ENCODE assay signal across 8 mouse cellular contexts in genomic region chr10:128494667-128495245, GRCm38 (mm10). TPM values are rescaled to one million over a fixed set of nuclear protein-coding genes. Genes with fewer than 3 reads are reported as not detected.
DNase-seq lines count a peak whose midpoint lies in the region; ATAC-seq and TF ChIP-seq lines count a peak whose summit lies in the region.

No protein-coding gene starts in this region.

- no peak for TF ChIP-seq CTCF in testis, adult 2 months (IDR thresholded peaks at IDR 0.05; ENCODE audit: control insufficient read depth, insufficient read depth, insufficient replicate concordance, low read depth, low read length)
- no peak for TF ChIP-seq CTCF in stomach, postnatal 0 days (IDR thresholded peaks at IDR 0.05; ENCODE audit: low read depth)

- H3K9me3 ChIP-seq in limb, embryonic 14.5 days (ENCODE audit: control insufficient read depth, low read length), result no peaks in the 10 kb centered on the region
- H3K9me3 ChIP-seq in stomach, postnatal 0 days (ENCODE audit: control insufficient read depth, low read length), result no peaks in the 10 kb centered on the region

- intact Hi-C loops in left cerebral cortex, postnatal 10 days (cut with DNase I), result loop anchor here (5.0 kb wide), 2 partner anchors 33 to 53 kb away; partner anchors contain the start of genes Esyt1, Rpl41 and Zc3h10

- H3K36me3 ChIP-seq in testis, adult 2 months (ENCODE audit: control insufficient read depth, insufficient read depth, low read length), result no peaks in the 10 kb centered on the region; the same call in 1 of the 2 replicates
- H3K36me3 ChIP-seq in limb, embryonic 14.5 days (ENCODE audit: control insufficient read depth, insufficient read depth, low read length), result peaks cover 21% of the 10 kb centered on the region
- H3K36me3 ChIP-seq in stomach, postnatal 0 days (ENCODE audit: control insufficient read depth, insufficient read depth, low read length), result peaks cover 11% of the 10 kb centered on the region; the same call in 1 of the 2 replicates

- peaks cover 29% of the 10 kb centered on the region for H3K4me1 ChIP-seq in testis, adult 2 months (ENCODE audit: control insufficient read depth, insufficient read depth, low read length)
- peaks cover 20% of the 10 kb centered on the region for H3K4me1 ChIP-seq in limb, embryonic 14.5 days (ENCODE audit: control insufficient read depth, insufficient read depth, low read length)
- peaks cover 6% of the 10 kb centered on the region; the same call in 1 of the 2 replicates for H3K4me1 ChIP-seq in stomach, postnatal 0 days (replicated peaks; ENCODE audit: control insufficient read depth, insufficient read depth)

- no peak for TF ChIP-seq POLR2A in testis, adult 2 months (IDR thresholded peaks at IDR 0.05; ENCODE audit: control insufficient read depth, low read depth, low read length)
- TF ChIP-seq POLR2A in limb, embryonic 14.5 days (IDR thresholded peaks at IDR 0.05; ENCODE audit: borderline replicate concordance, extremely low read depth, insufficient read depth, insufficient read length), result no peak

- no peaks in the 10 kb centered on the region for H3K27me3 ChIP-seq in testis, adult 2 months (ENCODE audit: control insufficient read depth, insufficient read depth, low read length)
- no peaks in the 10 kb centered on the region for H3K27me3 ChIP-seq in limb, embryonic 14.5 days (ENCODE audit: control insufficient read depth, insufficient read depth, low read length)
- no peaks in the 10 kb centered on the region for H3K27me3 ChIP-seq in stomach, postnatal 0 days (ENCODE audit: control insufficient read depth, insufficient read depth, low read length)

- no peak for ATAC-seq in limb, embryonic 14.5 days (ENCODE audit: low FRiP score, low read depth)
- no peak for ATAC-seq in stomach, postnatal 0 days (ENCODE audit: low FRiP score, low TSS enrichment)

- no peak for TF ChIP-seq EP300 in stomach, postnatal 0 days (optimal IDR thresholded peaks at IDR 0.05)

- peak overlapping the region; percentile 94 for H3K4me3 ChIP-seq in testis, adult 2 months (ENCODE audit: control insufficient read depth, low read depth, low read length)
- peak overlapping the region; percentile 79 for H3K4me3 ChIP-seq in limb, embryonic 14.5 days (replicated peaks; ENCODE audit: low read length)
- peak overlapping the region; percentile 84 for H3K4me3 ChIP-seq in stomach, postnatal 0 days (ENCODE audit: low read depth, low read length)

- H3K4me2 ChIP-seq in limb, embryonic 14.5 days (replicated peaks; ENCODE audit: low read depth, low read length, severe bottlenecking), result peak overlapping the region; percentile 66
- H3K4me2 ChIP-seq in stomach, postnatal 0 days (replicated peaks; ENCODE audit: low read depth), result peak overlapping the region; percentile 85

- DNase-seq in cerebellum, adult 9-10 months, result peak; percentile 66
- no peak for DNase-seq in cerebellum, postnatal 14 days
- DNase-seq in testis, postnatal 14 days (ENCODE audit: low spot score), result no peak
- no peak for DNase-seq in limb, embryonic 14.5 days (ENCODE audit: low spot score)
- no peak for DNase-seq in stomach, postnatal 0 days (ENCODE audit: low spot score)
- no peak for DNase-seq in left cerebral cortex, postnatal 10 days (ENCODE audit: extremely low spot score in 1 of 2, low spot score in 2 of 2)
- DNase-seq in cerebellum, adult 18-20 months, result no peak

- H3K27ac ChIP-seq in testis, adult 2 months (ENCODE audit: control insufficient read depth, insufficient read depth, low read depth, low read length), result peak overlapping the region; percentile 81
- H3K27ac ChIP-seq in limb, embryonic 14.5 days (replicated peaks; ENCODE audit: low read depth, low read length), result peak overlapping the region; percentile 97; the same call in 1 of the 2 replicates
- H3K27ac ChIP-seq in stomach, postnatal 0 days (replicated peaks), result peak overlapping the region; percentile 99

- peak overlapping the region; percentile 75 for H3K9ac ChIP-seq in limb, embryonic 14.5 days (ENCODE audit: low read depth, low read length, severe bottlenecking)
- peak overlapping the region; percentile 82 for H3K9ac ChIP-seq in stomach, postnatal 0 days (ENCODE audit: low read length)

- WGBS in limb, embryonic 14.5 days, result 59% methylated on average over 11 of the region's 11 CpGs
- 47% methylated on average over 11 of the region's 11 CpGs for WGBS in stomach, postnatal 0 days

RNA-seq across cellular contexts. Expression of gene Myl6, which starts 0.8 kb away (rescaled TPM):
- 191 and 248 TPM in 2 replicates for polyA plus RNA-seq in testis, adult 2 months (2012; rRNA removed)
- polyA plus RNA-seq in limb, embryonic 14.5 days (2012; rRNA removed), result 1,142 and 1,623 TPM in 2 replicates
- 1,081 and 1,105 TPM in 2 replicates for polyA plus RNA-seq in limb, embryonic 14.5 days (2014; fragmentation: Nextera tagmentation; extraction: Ambion mirVana)
- 2,935 and 3,187 TPM in 2 replicates for polyA plus RNA-seq in stomach, postnatal 0 days (2015; fragmentation: Nextera tagmentation; extraction: Ambion mirVana)
- total RNA-seq in left cerebral cortex, postnatal 10 days (2021), result 100 to 1,000 TPM; 602 to 610 TPM

RNA-seq across cellular contexts. Expression of gene Myl6b, which starts 3.7 kb away (rescaled TPM):
- 20.3 and 23.2 TPM in 2 replicates for polyA plus RNA-seq in testis, adult 2 months (2012; rRNA removed)
- 54.9 and 56.7 TPM in 2 replicates for polyA plus RNA-seq in limb, embryonic 14.5 days (2012; rRNA removed)
- polyA plus RNA-seq in limb, embryonic 14.5 days (2014; fragmentation: Nextera tagmentation; extraction: Ambion mirVana), result 6.1 and 6.6 TPM in 2 replicates
- 2.2 and 2.6 TPM in 2 replicates for polyA plus RNA-seq in stomach, postnatal 0 days (2015; fragmentation: Nextera tagmentation; extraction: Ambion mirVana)
- total RNA-seq in left cerebral cortex, postnatal 10 days (2021), result 10 to 100 TPM; 30.9 to 34.1 TPM

RNA-seq across cellular contexts. Expression of gene Esyt1, which starts 30.9 kb away (rescaled TPM):
- polyA plus RNA-seq in testis, adult 2 months (2012; rRNA removed), result 1.6 and 3.1 TPM in 2 replicates
- 51.3 and 59.6 TPM in 2 replicates for polyA plus RNA-seq in limb, embryonic 14.5 days (2012; rRNA removed)
- 35.8 and 37.9 TPM in 2 replicates for polyA plus RNA-seq in limb, embryonic 14.5 days (2014; fragmentation: Nextera tagmentation; extraction: Ambion mirVana)
- polyA plus RNA-seq in stomach, postnatal 0 days (2015; fragmentation: Nextera tagmentation; extraction: Ambion mirVana), result 15.0 and 15.1 TPM in 2 replicates
- total RNA-seq in left cerebral cortex, postnatal 10 days (2021), result 1 to 10 TPM; 8.9 to 9.3 TPM

RNA-seq across cellular contexts. Expression of gene Smarcc2, which starts 35.7 kb away (rescaled TPM):
- polyA plus RNA-seq in testis, adult 2 months (2012; rRNA removed), result 138 and 141 TPM in 2 replicates
- 216 and 219 TPM in 2 replicates for polyA plus RNA-seq in limb, embryonic 14.5 days (2012; rRNA removed)
- polyA plus RNA-seq in limb, embryonic 14.5 days (2014; fragmentation: Nextera tagmentation; extraction: Ambion mirVana), result 98.0 and 110 TPM in 2 replicates
- 21.4 and 26.6 TPM in 2 replicates for polyA plus RNA-seq in stomach, postnatal 0 days (2015; fragmentation: Nextera tagmentation; extraction: Ambion mirVana)
- 100 to 1,000 TPM; 204 to 226 TPM for total RNA-seq in left cerebral cortex, postnatal 10 days (2021)

RNA-seq across cellular contexts. Expression of gene Zc3h10, which starts 52.8 kb away (rescaled TPM):
- polyA plus RNA-seq in testis, adult 2 months (2012; rRNA removed), result 29.9 and 33.9 TPM in 2 replicates
- polyA plus RNA-seq in limb, embryonic 14.5 days (2012; rRNA removed), result 15.2 and 17.2 TPM in 2 replicates
- polyA plus RNA-seq in limb, embryonic 14.5 days (2014; fragmentation: Nextera tagmentation; extraction: Ambion mirVana), result 13.7 and 14.5 TPM in 2 replicates
- polyA plus RNA-seq in stomach, postnatal 0 days (2015; fragmentation: Nextera tagmentation; extraction: Ambion mirVana), result 7.8 and 8.5 TPM in 2 replicates
- total RNA-seq in left cerebral cortex, postnatal 10 days (2021), result 10 to 100 TPM; 10.8 to 10.9 TPM
